Mouse (Mus musculus) liver, postnatal 0 days (tissue): Measurements from ENCODE around the gene Asxl1. TPM values are rescaled to one million over a fixed set of nuclear protein-coding genes. Genes with fewer than 3 reads are reported as not detected.

ENCODE experiments used
- ATAC-seq: fragments of 200-750 bp; cut with Nextera tagmentation; 2 replicates; pipeline ENCODE4 v1.8.0; 2017; ENCODE audit warnings: mild to moderate bottlenecking, moderate library complexity
- DNase-seq: peaks from one replicate; pipeline ENCODE4 v3.0.0-alpha.2; 2016
- H3K27ac ChIP-seq: fragments of 300-500 bp; sonication (generic); 2 replicates; pipeline ENCODE4 v1.5.1; 2014; ENCODE audit warnings: antibody characterized with exemption, moderate library complexity, mild to moderate bottlenecking, low read depth
- H3K27me3 ChIP-seq: fragments of 300-500 bp; sonication (generic); 2 replicates; pipeline ENCODE4 v1.6.1; 2014; ENCODE audit warnings: low read length, control low read depth, mixed read lengths; ENCODE audit not compliant: insufficient read depth
- H3K36me3 ChIP-seq: fragments of 300-500 bp; sonication (generic); replicated peaks from 2 replicates; pipeline ENCODE4 v1.6.1; 2014; ENCODE audit warnings: mild to moderate bottlenecking, control low read depth, low read length, moderate library complexity, mixed read lengths; ENCODE audit not compliant: insufficient read depth
- H3K4me1 ChIP-seq: fragments of 300-500 bp; sonication (generic); 2 replicates; pipeline ENCODE4 v1.6.1; 2014; ENCODE audit warnings: antibody characterized with exemption, mild to moderate bottlenecking, control low read depth; ENCODE audit not compliant: insufficient read depth
- H3K4me2 ChIP-seq: fragments of 300-500 bp; sonication (generic); 2 replicates; pipeline ENCODE4 v1.6.1; 2014; ENCODE audit warnings: low read depth, mild to moderate bottlenecking, low read length, moderate library complexity, mixed read lengths
- H3K4me3 ChIP-seq: fragments of 300-500 bp; sonication (generic); 2 replicates; pipeline ENCODE4 v1.5.1; 2014; ENCODE audit warnings: low read depth, low read length
- H3K9ac ChIP-seq: fragments of 300-500 bp; sonication (generic); replicated peaks from 2 replicates; pipeline ENCODE4 v1.6.1; 2014; ENCODE audit warnings: mild to moderate bottlenecking, moderate library complexity
- H3K9me3 ChIP-seq: fragments of 300-500 bp; sonication (generic); 2 replicates; pipeline ENCODE4 v1.6.1; 2016; ENCODE audit warnings: mild to moderate bottlenecking, control low read depth, low read length, mixed read lengths
- CTCF ChIP-seq: sonication (generic); IDR thresholded peaks from 2 replicates; pipeline ENCODE4 v1.5.1; 2016; ENCODE audit warnings: antibody characterized with exemption, low read depth
- EP300 ChIP-seq: IDR thresholded peaks from 2 replicates; pipeline ENCODE4 v1.6.1; 2016; ENCODE audit warnings: antibody characterized with exemption, low read depth, mild to moderate bottlenecking
- WGBS: fragments of 180-500 bp; shearing (Covaris S2); extraction: QIAGEN DNeasy Blood & Tissue Kit; methylation state at CpG from one replicate; pipeline ENCODE4 v1.1.7; 2014; ENCODE audit not compliant: insufficient replicate concordance; 5-methylcytosine and 5-hydroxymethylcytosine counted together
- polyA plus RNA-seq: library from polyadenylated mRNA; unstranded; fragments of >200 nt; fragmentation: Nextera tagmentation; extraction: Ambion mirVana; gene quantifications from 2 replicates; pipeline ENCODE4 v1.2.1, GENCODE M21; 2015

The Asxl1 gene
- polyA plus RNA-seq, 1 experiment from 2014 or later, result 5.7 TPM

- Histone ChIP-seq H3K4me2 (peak overlapping the region; percentile 99), H3K36me3 (no peaks in the 10 kb centered on the region), H3K27me3 (peaks cover 14% of the 10 kb centered on the region), H3K9me3 (no peaks in the 10 kb centered on the region), H3K4me3 (peak overlapping the region; percentile 63), H3K27ac (peak overlapping the region; percentile 51), H3K9ac (peak overlapping the region; percentile 44), H3K4me1 (peaks cover 34% of the 10 kb centered on the region)
- TF ChIP-seq CTCF, result no peak
- no peak for TF ChIP-seq EP300
- under 1% methylated on average over 54 of the region's 59 CpGs for WGBS
- peak; percentile 9 for ATAC-seq
- peak; percentile 26 for DNase-seq
These were observed 99.7 kb downstream of the Asxl1 start for GRCm38 (mm10) chr2:153445137-153446016.

DNA sequence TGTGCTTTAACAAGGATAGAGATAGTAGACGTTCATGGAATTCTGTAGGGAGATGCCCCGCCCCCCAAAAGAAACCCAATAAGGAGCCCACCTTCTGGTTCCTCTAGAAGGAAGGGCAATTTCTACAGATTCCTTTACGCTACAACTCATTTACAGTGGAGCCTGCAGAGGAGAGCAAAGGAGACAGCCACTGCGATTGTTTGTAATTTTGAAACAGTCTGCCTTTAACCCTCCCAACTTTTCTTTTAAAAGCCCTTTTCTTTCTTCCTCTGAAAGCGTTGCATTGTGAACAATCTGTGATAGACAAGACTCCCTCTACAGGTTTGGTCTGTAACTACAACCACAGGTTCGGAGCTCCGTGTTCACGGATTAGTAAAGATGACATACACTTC is 100.4 kb downstream of the Asxl1 start:
- Histone ChIP-seq H3K36me3 (no peaks in the 10 kb centered on the region), H3K4me2 (peak overlapping the region; percentile 99), H3K9ac (no peak overlapping the region; the same call in 1 of the 2 replicates), H3K4me1 (peaks cover 31% of the 10 kb centered on the region), H3K4me3 (peak overlapping the region; percentile 63), H3K27me3 (peaks cover 14% of the 10 kb centered on the region), H3K27ac (no peak overlapping the region), H3K9me3 (no peaks in the 10 kb centered on the region)
- TF ChIP-seq EP300 (no peak), CTCF (peak; percentile 82)
- ATAC-seq, result no peak
- under 1% methylated on average over 8 of the region's 8 CpGs for WGBS
- DNase-seq, result no peak

DNA sequence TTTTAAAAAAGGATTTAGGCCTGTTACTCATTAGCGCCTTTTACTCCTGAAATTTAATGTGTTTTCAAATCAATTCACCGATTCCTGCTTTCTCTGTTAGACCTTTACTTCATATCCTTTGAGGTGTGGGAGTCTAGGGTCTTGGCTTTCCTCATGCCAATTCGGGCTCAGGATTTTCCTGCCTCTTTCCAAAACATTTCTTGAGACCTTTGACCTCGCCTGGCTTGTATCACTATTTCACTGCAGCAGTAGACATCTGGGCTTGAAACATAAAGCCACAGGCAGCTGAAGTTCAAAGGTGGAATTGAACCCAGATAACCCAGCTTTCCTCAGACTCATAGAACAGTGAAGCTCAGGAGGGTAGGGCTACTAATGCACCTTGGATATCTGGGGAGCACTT is 100.8 kb downstream of the Asxl1 start:
- DNase-seq, result no peak
- no peak for ATAC-seq

GRCm38 (mm10) chr2:153447719-153448118 is 102.1 kb downstream of the Asxl1 start:
- no peak overlapping the region for H3K4me2 ChIP-seq
- DNase-seq (no peak), ATAC-seq (no peak)
- H3K9me3 ChIP-seq, result no peaks in the 10 kb centered on the region
- WGBS, result 75% methylated on average over 3 of the region's 3 CpGs
- TF ChIP-seq CTCF (no peak), EP300 (no peak)
- H3K27me3 ChIP-seq, result peaks cover 14% of the 10 kb centered on the region
- H3K36me3 ChIP-seq, result no peaks in the 10 kb centered on the region
- no peak overlapping the region for H3K27ac ChIP-seq
- peaks cover 25% of the 10 kb centered on the region for H3K4me1 ChIP-seq
- no peak overlapping the region for H3K4me3 ChIP-seq
- H3K9ac ChIP-seq, result no peak overlapping the region

More for the DNA sequence above, 100.8 kb downstream of the Asxl1 start:
- Histone ChIP-seq H3K9me3 (no peaks in the 10 kb centered on the region), H3K36me3 (no peaks in the 10 kb centered on the region), H3K4me2 (no peak overlapping the region), H3K27ac (no peak overlapping the region), H3K4me3 (no peak overlapping the region), H3K27me3 (peaks cover 14% of the 10 kb centered on the region), H3K9ac (no peak overlapping the region), H3K4me1 (peaks cover 31% of the 10 kb centered on the region)
- TF ChIP-seq EP300 (no peak), CTCF (no peak)
- 28% methylated on average over 4 of the region's 4 CpGs for WGBS

- peaks cover 18% of the 10 kb centered on the region for H3K4me1 ChIP-seq
- H3K36me3 ChIP-seq, result no peaks in the 10 kb centered on the region
- no peak overlapping the region for H3K27ac ChIP-seq
- no peak overlapping the region for H3K4me2 ChIP-seq
- no peak for TF ChIP-seq CTCF
- no peak for TF ChIP-seq EP300
- WGBS, result 80% methylated on average over 6 of the region's 6 CpGs
- no peaks in the 10 kb centered on the region for H3K9me3 ChIP-seq
- ATAC-seq (no peak), DNase-seq (no peak)
- no peak overlapping the region for H3K4me3 ChIP-seq
- no peak overlapping the region for H3K9ac ChIP-seq
- peaks cover 14% of the 10 kb centered on the region for H3K27me3 ChIP-seq
These were observed 102.9 kb downstream of the Asxl1 start for GRCm38 (mm10) chr2:153448519-153448918.

Other genes with a start within 250 kb of the Asxl1 start
- gene Hck, start 237.4 kb upstream of the Asxl1 start, polyA plus RNA-seq, result 13.3 and 14.0 TPM in 2 replicates
- 24.4 and 24.7 TPM in 2 replicates for gene Tm9sf4, start 184.5 kb upstream of the Asxl1 start, polyA plus RNA-seq
- 1.1 TPM in 2 replicates for gene Tspyl3, start 120.4 kb upstream of the Asxl1 start, polyA plus RNA-seq
- 4.3 and 4.4 TPM in 2 replicates for gene Plagl2, start 104.4 kb upstream of the Asxl1 start, polyA plus RNA-seq
- 1.4 and 1.7 TPM in 2 replicates for gene Pofut1, start 104.3 kb upstream of the Asxl1 start, polyA plus RNA-seq
- 1.3 and 1.7 TPM in 2 replicates for gene Kif3b, start 54.4 kb upstream of the Asxl1 start, polyA plus RNA-seq
- gene 4930404H24Rik, start 147.0 kb downstream of the Asxl1 start, polyA plus RNA-seq, result not detected in 2 replicates
- 1.7 and 1.9 TPM in 2 replicates for gene Nol4l, start 184.1 kb downstream of the Asxl1 start, polyA plus RNA-seq